Mouse (Mus musculus) retina, embryonic 14.5 days (tissue): ENCODE measurements around the gene Tprn.

Experiments
- DNase-seq: peaks from one replicate; pipeline ENCODE4 v3.0.0-alpha.2; 2015; ENCODE audit warnings: low spot score

Gene Tprn

GRCm38 (mm10) chr2:25265897-25266656 lies 3.7 kb downstream of the Tprn start:
- no peak for DNase-seq

GRCm38 (mm10) chr2:25266720-25267119 lies 4.3 kb downstream of the Tprn start:
- no peak for DNase-seq

- no peak for DNase-seq
Measured at GRCm38 (mm10) chr2:25267241-25267640, 4.8 kb downstream of the Tprn start.

GRCm38 (mm10) chr2:25267746-25268309 lies 5.4 kb downstream of the Tprn start:
- no peak for DNase-seq

- peak; percentile 99 for DNase-seq
Measured at GRCm38 (mm10) chr2:25271827-25272511, 9.6 kb downstream of the Tprn start, which contains the start of the genes Ssna1 and Anapc2. Gene Ssna1 (minus strand): TSS chr2:25272438. Gene Anapc2 (plus strand): TSS chr2:25272478.

DNA sequence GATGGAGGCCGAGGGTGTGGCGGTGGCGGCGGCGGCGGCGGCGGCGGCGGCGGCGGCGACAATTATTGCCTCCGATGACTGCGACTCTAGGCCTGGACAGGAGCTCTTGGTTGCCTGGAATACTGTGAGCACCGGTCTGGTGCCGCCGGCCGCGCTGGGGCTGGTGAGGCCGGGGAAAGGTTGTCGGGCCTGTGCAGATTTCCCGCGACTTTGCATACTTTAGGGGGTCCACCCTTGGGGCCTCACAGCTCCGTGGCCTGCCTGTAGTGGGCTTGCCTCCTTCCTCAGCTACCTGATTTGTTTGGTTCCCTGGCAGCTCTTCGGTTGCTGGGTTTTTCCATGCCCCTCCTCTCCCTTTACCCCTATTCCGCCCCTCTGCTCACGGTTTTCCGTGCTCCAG lies 10.1 kb downstream of the Tprn start:
- DNase-seq = no peak

DNA sequence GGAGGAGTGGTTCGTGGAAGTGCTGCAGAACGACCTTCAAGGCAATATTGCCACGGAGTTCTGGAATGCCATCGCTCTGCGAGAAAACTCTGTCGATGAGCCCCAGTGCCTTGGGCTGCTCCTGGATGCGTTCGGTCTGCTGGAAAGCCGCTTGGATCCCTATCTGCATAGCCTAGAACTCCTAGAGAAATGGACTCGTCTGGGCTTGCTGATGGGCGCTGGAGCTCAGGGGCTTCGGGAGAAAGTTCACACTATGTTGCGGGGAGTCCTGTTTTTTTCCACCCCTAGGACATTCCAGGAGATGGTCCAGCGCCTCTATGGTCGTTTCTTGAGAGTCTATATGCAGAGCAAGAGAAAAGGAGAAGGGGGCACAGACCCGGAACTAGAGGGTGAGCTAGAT lies 10.6 kb downstream of the Tprn start:
- DNase-seq = no peak

GRCm38 (mm10) chr2:25278928-25279882 lies 16.8 kb downstream of the Tprn start:
- peak; percentile 93 for DNase-seq

DNA sequence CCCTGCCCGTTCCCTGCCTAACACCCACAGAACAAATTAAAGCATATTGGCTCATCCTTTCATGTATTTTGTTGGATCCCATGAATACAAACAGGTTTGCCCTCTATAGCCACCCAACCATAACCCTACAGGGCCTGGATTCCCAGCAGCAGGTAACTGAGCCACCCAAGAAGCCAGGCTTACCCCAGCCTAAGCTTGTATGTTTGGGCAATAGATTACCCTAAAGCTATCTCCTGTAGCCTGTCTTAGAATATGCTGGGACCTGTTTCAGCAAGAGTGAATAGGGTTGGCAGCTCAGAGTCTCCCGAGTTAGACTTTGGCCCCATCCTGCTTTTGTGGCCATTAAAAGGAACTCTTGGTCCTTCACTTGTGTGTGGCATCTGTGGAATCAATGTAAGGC lies 23.1 kb downstream of the Tprn start:
- DNase-seq = no peak

DNA sequence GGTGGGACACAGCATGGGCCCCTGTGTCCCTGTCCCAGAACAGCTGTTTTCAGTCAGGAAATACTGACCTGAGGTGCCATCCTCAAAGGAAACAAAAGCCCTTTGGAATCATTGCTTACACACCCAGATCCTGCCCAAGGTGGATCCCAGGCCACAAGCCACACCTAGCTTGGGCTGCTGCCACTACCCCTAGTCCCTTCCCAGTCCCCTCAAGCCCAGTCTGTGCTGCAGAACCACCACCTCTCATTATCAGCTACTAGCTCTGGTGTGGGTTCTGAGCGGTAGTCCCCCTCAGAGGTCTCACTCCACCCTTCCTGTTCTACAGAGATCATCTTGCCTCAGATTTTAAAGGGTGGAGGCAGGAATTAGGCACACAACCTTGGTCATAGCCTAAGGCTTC lies 23.9 kb downstream of the Tprn start:
- no peak for DNase-seq

- no peak for DNase-seq
Measured at GRCm38 (mm10) chr2:25286837-25287636, 24.6 kb downstream of the Tprn start.

- no peak for DNase-seq
Measured at GRCm38 (mm10) chr2:25287927-25288649, 25.7 kb downstream of the Tprn start, which contains the start of gene Tmem210. Gene Tmem210 (plus strand): TSS chr2:25288145.

DNA sequence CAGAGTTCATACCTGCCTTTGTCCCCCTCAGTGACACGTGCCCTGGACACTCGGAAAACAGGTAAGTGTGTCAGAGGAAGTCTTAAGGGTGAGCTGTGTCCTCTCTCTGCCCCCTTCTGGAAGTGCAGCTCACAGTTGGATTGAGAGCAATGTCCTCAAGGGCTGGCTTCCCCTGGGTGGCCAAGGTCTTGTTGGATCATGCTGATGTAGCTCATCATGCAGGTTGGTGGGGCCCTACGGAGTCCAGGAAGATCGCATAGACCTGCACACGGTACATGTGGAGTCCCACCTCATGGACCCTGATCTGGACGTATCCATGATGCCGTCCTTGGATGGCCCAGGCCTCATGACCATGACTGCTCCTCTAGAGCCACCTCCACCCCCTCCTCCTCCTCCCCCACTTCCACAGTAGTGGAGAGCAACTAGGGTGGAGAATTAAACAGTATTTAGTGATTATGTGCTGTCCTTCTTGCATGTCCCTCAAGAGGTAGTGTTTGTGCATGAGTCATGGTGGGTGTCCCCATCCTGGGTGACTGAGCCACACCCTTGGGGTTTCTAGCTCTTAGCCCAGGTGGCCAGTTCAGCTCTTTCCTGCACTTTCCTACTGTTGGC lies 26.4 kb downstream of the Tprn start:
- DNase-seq = no peak

- DNase-seq = no peak
Measured at GRCm38 (mm10) chr2:25289651-25290050, 27.2 kb downstream of the Tprn start, which contains the start of gene Lrrc26. Gene Lrrc26 (plus strand): TSS chr2:25289915.

DNA sequence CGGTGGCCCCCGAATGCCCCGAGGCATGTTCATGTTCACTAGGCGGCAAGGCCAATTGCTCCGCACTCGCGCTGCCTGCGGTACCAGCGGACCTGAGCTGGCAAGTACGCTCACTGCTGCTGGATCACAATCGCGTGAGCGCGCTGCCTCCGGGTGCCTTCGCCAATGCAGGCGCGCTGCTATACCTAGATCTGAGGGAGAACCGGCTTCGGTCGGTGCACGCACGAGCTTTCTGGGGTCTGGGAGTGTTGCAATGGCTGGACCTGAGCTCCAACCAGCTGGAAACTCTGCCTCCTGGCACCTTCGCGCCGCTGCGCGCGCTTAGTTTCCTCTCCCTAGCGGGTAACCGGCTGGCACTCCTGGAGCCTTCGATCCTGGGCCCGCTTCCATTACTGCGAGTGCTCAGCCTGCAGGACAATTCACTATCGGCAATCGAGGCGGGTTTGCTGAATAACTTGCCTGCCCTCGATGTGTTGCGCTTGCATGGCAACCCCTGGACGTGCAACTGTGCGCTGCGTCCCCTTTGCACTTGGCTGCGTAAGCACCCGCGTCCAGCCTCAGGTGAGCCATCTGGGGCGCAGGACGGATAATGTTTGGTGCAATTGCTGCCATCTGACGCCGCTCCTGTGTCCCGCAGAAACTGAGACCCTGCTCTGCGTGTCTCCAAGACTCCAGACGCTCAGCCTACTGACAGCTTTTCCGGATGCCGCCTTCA lies 27.8 kb downstream of the Tprn start:
- no peak for DNase-seq

GRCm38 (mm10) chr2:25290816-25291130 lies 28.4 kb downstream of the Tprn start:
- DNase-seq = no peak

- DNase-seq = no peak
Measured at GRCm38 (mm10) chr2:25291184-25292053, 29.0 kb downstream of the Tprn start.

GRCm38 (mm10) chr2:25292054-25292544 lies 29.7 kb downstream of the Tprn start:
- DNase-seq = no peak
